Mouse (Mus musculus) midbrain, embryonic 15.5 days (tissue): ENCODE measurements around the gene Ppm1k. TPM values are rescaled to one million over a fixed set of nuclear protein-coding genes. Genes with fewer than 3 reads are reported as not detected.

Source experiments
- ATAC-seq: fragments of 200-750 bp; cut with Nextera tagmentation; replicated peaks from 2 replicates; pipeline ENCODE4 v1.8.0; 2017; ENCODE audit warnings: moderate TSS enrichment
- H3K27ac ChIP-seq: fragments of 300-500 bp; sonication (generic); 2 replicates; pipeline ENCODE4 v1.5.1; 2015; ENCODE audit warnings: mild to moderate bottlenecking, inconsistent platforms
- H3K27me3 ChIP-seq: fragments of 300-500 bp; sonication (generic); replicated peaks from 2 replicates; pipeline ENCODE4 v1.6.1; 2015; ENCODE audit warnings: inconsistent platforms
- H3K36me3 ChIP-seq: fragments of 300-500 bp; sonication (generic); replicated peaks from 2 replicates; pipeline ENCODE4 v1.6.1; 2015; ENCODE audit warnings: inconsistent platforms
- H3K4me1 ChIP-seq: fragments of 300-500 bp; sonication (generic); 2 replicates; pipeline ENCODE4 v1.6.1; 2015; ENCODE audit warnings: inconsistent platforms
- H3K4me2 ChIP-seq: fragments of 300-500 bp; sonication (generic); 2 replicates; pipeline ENCODE4 v1.6.1; 2015; ENCODE audit warnings: inconsistent platforms, mild to moderate bottlenecking, moderate library complexity
- H3K4me3 ChIP-seq: fragments of 300-500 bp; sonication (generic); 2 replicates; pipeline ENCODE4 v1.5.1; 2015; ENCODE audit warnings: mild to moderate bottlenecking, inconsistent platforms
- H3K9ac ChIP-seq: fragments of 300-500 bp; sonication (generic); 2 replicates; pipeline ENCODE4 v1.6.1; 2015; ENCODE audit warnings: mild to moderate bottlenecking, inconsistent platforms
- H3K9me3 ChIP-seq: fragments of 300-500 bp; sonication (generic); 2 replicates; pipeline ENCODE4 v1.6.1; 2016; ENCODE audit warnings: inconsistent platforms
- WGBS: fragments of 180-500 bp; shearing (Covaris S2); methylation state at CpG from one replicate; pipeline ENCODE4 v1.1.7; 2015; ENCODE audit warnings: mixed read lengths; 5-methylcytosine and 5-hydroxymethylcytosine counted together
- polyA plus RNA-seq: library from polyadenylated mRNA; unstranded; fragments of >200 nt; fragmentation: Nextera tagmentation; extraction: Ambion mirVana; gene quantifications from 2 replicates; pipeline ENCODE4 v1.2.1, GENCODE M21; 2015

The Ppm1k gene
- 6.0 and 6.9 TPM in 2 replicates for polyA plus RNA-seq

GRCm38 (mm10) chr6:57535386-57535936 is at the start of gene Ppm1k:
Ppm1k (minus strand) TSS chr6:57535468.
- Histone ChIP-seq H3K27ac (peak within 1 kb of the TSS; percentile 76), H3K9ac (peak within 1 kb of the TSS; percentile 69), H3K4me3 (peak within 1 kb of the TSS; percentile 84), H3K36me3 (no peaks in the 10 kb centered on the region), H3K4me1 (peaks cover 19% of the 10 kb centered on the region), H3K4me2 (peak within 1 kb of the TSS; percentile 75), H3K27me3 (no peaks in the 10 kb centered on the region), H3K9me3 (no peaks in the 10 kb centered on the region)
- peak; percentile 99 for ATAC-seq
- under 1% methylated on average over 24 of the region's 24 CpGs for WGBS

- ATAC-seq, result no peak
- 81% methylated on average over 4 of the region's 4 CpGs for WGBS
- Histone ChIP-seq H3K9ac (no peak overlapping the region), H3K36me3 (no peaks in the 10 kb centered on the region), H3K4me2 (no peak overlapping the region), H3K4me1 (peaks cover 5% of the 10 kb centered on the region; the same call in 1 of the 2 replicates), H3K4me3 (no peak overlapping the region), H3K27me3 (no peaks in the 10 kb centered on the region), H3K9me3 (no peaks in the 10 kb centered on the region), H3K27ac (no peak overlapping the region)
These were observed 47.1 kb upstream of the Ppm1k start for GRCm38 (mm10) chr6:57582356-57582755.

- Histone ChIP-seq H3K9me3 (no peaks in the 10 kb centered on the region), H3K4me3 (no peak overlapping the region), H3K4me2 (peak overlapping the region; percentile 51; the same call in 1 of the 2 replicates), H3K4me1 (peaks cover 5% of the 10 kb centered on the region; the same call in 1 of the 2 replicates), H3K36me3 (no peaks in the 10 kb centered on the region), H3K27ac (no peak overlapping the region), H3K9ac (no peak overlapping the region), H3K27me3 (no peaks in the 10 kb centered on the region)
- 89% methylated on average over 12 of the region's 12 CpGs for WGBS
- no peak for ATAC-seq
These were observed 46.3 kb upstream of the Ppm1k start for GRCm38 (mm10) chr6:57581595-57581994.

- WGBS, result 4% methylated on average over 16 of the region's 16 CpGs
- Histone ChIP-seq H3K27ac (no peak within 1 kb of the TSS), H3K4me3 (peak within 1 kb of the TSS; percentile 32)
These were observed 45.7 kb upstream of the Ppm1k start, which contains the start of gene Herc6 for GRCm38 (mm10) chr6:57580881-57581548. Herc6 (plus strand) TSS chr6:57581000.

GRCm38 (mm10) chr6:57571587-57571986 is 36.3 kb upstream of the Ppm1k start:
- Histone ChIP-seq H3K27ac (no peak overlapping the region), H3K4me1 (no peaks in the 10 kb centered on the region), H3K27me3 (no peaks in the 10 kb centered on the region), H3K9ac (no peak overlapping the region), H3K9me3 (no peaks in the 10 kb centered on the region), H3K4me3 (no peak overlapping the region), H3K36me3 (no peaks in the 10 kb centered on the region), H3K4me2 (no peak overlapping the region)
- ATAC-seq, result no peak

More at GRCm38 (mm10) chr6:57580881-57581548, 45.7 kb upstream of the Ppm1k start, which contains the start of gene Herc6:
- ATAC-seq, result peak; percentile 65
- peak within 1 kb of the TSS; percentile 19; the same call in 1 of the 2 replicates for H3K9ac ChIP-seq
- no peaks in the 10 kb centered on the region for H3K9me3 ChIP-seq
- peak within 1 kb of the TSS; percentile 51 for H3K4me2 ChIP-seq
- H3K27me3 ChIP-seq, result no peaks in the 10 kb centered on the region
- H3K4me1 ChIP-seq, result peaks cover 5% of the 10 kb centered on the region; the same call in 1 of the 2 replicates
- H3K36me3 ChIP-seq, result no peaks in the 10 kb centered on the region

GRCm38 (mm10) chr6:57570170-57570974 is 35.1 kb upstream of the Ppm1k start:
- Histone ChIP-seq H3K4me1 (no peaks in the 10 kb centered on the region), H3K9ac (no peak overlapping the region), H3K27ac (no peak overlapping the region), H3K4me3 (no peak overlapping the region), H3K9me3 (no peaks in the 10 kb centered on the region), H3K36me3 (no peaks in the 10 kb centered on the region), H3K4me2 (no peak overlapping the region), H3K27me3 (no peaks in the 10 kb centered on the region)
- ATAC-seq, result peak; percentile 58
- WGBS, result 10% methylated on average over 6 of the region's 6 CpGs

- Histone ChIP-seq H3K27me3 (no peaks in the 10 kb centered on the region), H3K36me3 (no peaks in the 10 kb centered on the region), H3K9ac (no peak overlapping the region), H3K4me3 (no peak overlapping the region), H3K9me3 (no peaks in the 10 kb centered on the region), H3K4me2 (no peak overlapping the region), H3K4me1 (no peaks in the 10 kb centered on the region), H3K27ac (no peak overlapping the region)
- ATAC-seq, result no peak
- WGBS, result 79% methylated on average over 2 of the region's 2 CpGs
These were observed 32.4 kb upstream of the Ppm1k start for GRCm38 (mm10) chr6:57567630-57568029.

- H3K9ac ChIP-seq, result no peak overlapping the region
- H3K9me3 ChIP-seq, result no peaks in the 10 kb centered on the region
- WGBS, result 94% methylated on average over 7 of the region's 7 CpGs
- H3K27ac ChIP-seq, result no peak overlapping the region
- no peaks in the 10 kb centered on the region for H3K36me3 ChIP-seq
- H3K4me1 ChIP-seq, result no peaks in the 10 kb centered on the region
- H3K27me3 ChIP-seq, result no peaks in the 10 kb centered on the region
- H3K4me2 ChIP-seq, result no peak overlapping the region
- H3K4me3 ChIP-seq, result no peak overlapping the region
- ATAC-seq, result no peak
These were observed 30.2 kb upstream of the Ppm1k start for GRCm38 (mm10) chr6:57565452-57565851.

GRCm38 (mm10) chr6:57563454-57563853 is 28.2 kb upstream of the Ppm1k start:
- no peaks in the 10 kb centered on the region for H3K4me1 ChIP-seq
- no peaks in the 10 kb centered on the region for H3K27me3 ChIP-seq
- WGBS, result 74% methylated on average over 1 of the region's 1 CpGs
- no peak for ATAC-seq
- H3K9ac ChIP-seq, result no peak overlapping the region
- H3K27ac ChIP-seq, result no peak overlapping the region
- H3K4me2 ChIP-seq, result no peak overlapping the region
- H3K9me3 ChIP-seq, result no peaks in the 10 kb centered on the region
- H3K36me3 ChIP-seq, result no peaks in the 10 kb centered on the region
- no peak overlapping the region for H3K4me3 ChIP-seq

GRCm38 (mm10) chr6:57557796-57558317 is 22.6 kb upstream of the Ppm1k start:
- Histone ChIP-seq H3K4me1 (no peaks in the 10 kb centered on the region), H3K9me3 (no peaks in the 10 kb centered on the region), H3K36me3 (no peaks in the 10 kb centered on the region), H3K9ac (no peak overlapping the region), H3K4me3 (no peak overlapping the region), H3K4me2 (no peak overlapping the region), H3K27ac (no peak overlapping the region), H3K27me3 (no peaks in the 10 kb centered on the region)
- 58% methylated on average over 4 of the region's 4 CpGs for WGBS
- no peak for ATAC-seq

- H3K4me2 ChIP-seq, result no peak overlapping the region
- H3K27ac ChIP-seq, result no peak overlapping the region
- H3K4me1 ChIP-seq, result no peaks in the 10 kb centered on the region
- ATAC-seq, result no peak
- no peaks in the 10 kb centered on the region for H3K9me3 ChIP-seq
- H3K36me3 ChIP-seq, result no peaks in the 10 kb centered on the region
- no peaks in the 10 kb centered on the region for H3K27me3 ChIP-seq
- WGBS, result 86% methylated on average over 3 of the region's 3 CpGs
- no peak overlapping the region for H3K4me3 ChIP-seq
- H3K9ac ChIP-seq, result no peak overlapping the region
These were observed 16.0 kb upstream of the Ppm1k start for GRCm38 (mm10) chr6:57551211-57551796.

- Histone ChIP-seq H3K9ac (no peak overlapping the region), H3K27ac (no peak overlapping the region), H3K4me3 (no peak overlapping the region), H3K27me3 (no peaks in the 10 kb centered on the region), H3K4me1 (no peaks in the 10 kb centered on the region), H3K9me3 (no peaks in the 10 kb centered on the region), H3K36me3 (no peaks in the 10 kb centered on the region), H3K4me2 (no peak overlapping the region)
- ATAC-seq, result peak; percentile 52; the same call in 1 of the 2 replicates
- 69% methylated on average over 2 of the region's 2 CpGs for WGBS
These were observed 9.6 kb upstream of the Ppm1k start for GRCm38 (mm10) chr6:57544866-57545265.
